Mouse (Mus musculus): ENCODE results near the gene Fanca.
A peak's percentile ranks its signal among the peaks of the same experiment; 100 is the strongest.
"Not testable (repeated sequence)": the region's sequence is repeated elsewhere in the genome, so short reads cannot be mapped to it uniquely, and the experiment has no call there.

Fanca gene

DNA sequence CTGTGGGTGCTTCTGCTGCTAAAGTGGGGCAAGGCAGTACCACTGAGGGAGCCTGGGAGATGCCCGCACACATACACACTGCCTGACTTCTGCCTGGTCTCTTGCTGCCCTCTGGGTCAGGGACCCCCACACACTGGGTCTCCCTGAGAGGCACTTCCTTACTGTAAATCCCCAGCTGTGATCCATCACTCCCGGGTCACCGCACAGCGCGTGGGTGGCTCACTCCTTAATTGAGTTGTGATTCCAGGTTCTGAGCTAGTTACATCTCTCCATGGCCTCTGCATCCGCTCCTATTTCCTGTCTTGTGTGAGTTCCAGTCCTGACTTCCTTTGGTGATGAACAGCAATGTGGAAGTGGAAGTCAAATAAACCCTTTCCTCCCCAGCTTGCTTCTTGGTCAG is 12.3 kb upstream of the Fanca start:
- no peak for DNase-seq

GRCm38 (mm10) chr8:123329961-123330360 is 11.6 kb upstream of the Fanca start:
- no peak for DNase-seq

GRCm38 (mm10) chr8:123329350-123329749 is 11.0 kb upstream of the Fanca start:
- DNase-seq = no peak

GRCm38 (mm10) chr8:123328552-123328951 is 10.2 kb upstream of the Fanca start:
- no peak for DNase-seq

DNA sequence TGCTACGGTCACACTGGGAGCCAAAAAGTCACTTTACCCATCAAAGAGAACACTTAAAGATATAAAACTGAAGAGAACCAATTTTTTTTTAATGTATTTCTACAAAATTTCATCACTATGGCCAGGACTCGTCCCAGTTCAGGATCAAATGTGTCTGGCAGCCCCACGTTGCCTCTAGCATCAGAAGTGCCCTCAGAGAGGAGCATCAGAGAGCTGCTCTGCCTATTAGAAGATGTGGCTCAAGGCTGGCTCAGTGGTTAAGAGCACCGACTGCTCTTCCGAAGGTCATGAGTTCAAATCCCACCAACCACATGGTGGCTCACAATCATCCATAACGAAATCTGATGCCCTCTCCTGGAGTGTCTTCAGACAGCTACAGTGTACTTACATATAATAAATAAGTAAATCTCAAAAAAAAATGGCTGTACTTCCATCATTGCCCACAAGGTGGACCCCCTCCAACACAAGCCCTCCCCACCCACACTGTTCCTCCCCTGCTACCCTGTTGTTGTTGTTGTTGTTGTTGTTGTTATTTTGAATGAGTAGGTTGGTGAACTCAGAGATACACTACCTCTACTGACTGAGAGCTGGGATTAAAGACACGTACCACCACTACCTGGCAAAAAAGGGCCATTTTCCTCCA is 1.3 kb upstream of the Fanca start:
- DNase-seq = peak; percentile 18

DNA sequence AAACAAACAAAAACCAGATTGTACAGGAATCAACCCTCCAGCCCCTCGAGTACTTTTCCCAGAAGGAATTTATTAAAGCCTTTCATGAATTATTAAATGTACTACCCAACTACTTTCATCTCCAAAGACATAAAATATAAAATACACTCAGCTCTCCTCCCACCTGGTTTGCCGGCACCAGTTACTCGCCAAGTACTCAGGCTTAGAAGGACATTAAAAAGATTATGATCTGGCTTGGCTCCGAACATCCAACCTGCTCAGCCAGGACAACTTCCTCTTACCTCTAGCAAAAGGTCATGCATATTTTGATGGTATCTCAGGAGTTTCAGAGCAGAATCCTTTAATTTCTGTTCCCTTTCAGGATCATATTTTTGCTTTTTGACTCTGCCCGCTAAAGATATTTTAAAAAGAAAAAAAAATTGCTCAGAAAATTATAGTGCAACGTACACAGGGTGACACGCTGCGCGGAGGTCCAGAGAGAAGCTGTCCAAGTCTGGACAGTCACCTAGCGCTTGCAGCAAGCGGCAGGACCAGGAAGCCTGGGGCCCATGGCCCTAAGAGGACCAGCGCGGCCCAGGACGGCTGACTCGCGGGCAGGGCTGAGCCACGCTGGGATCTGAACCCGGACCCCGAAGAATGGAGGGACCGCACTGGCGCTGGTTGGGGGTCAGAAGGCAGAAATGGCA is 452 bp downstream of the Fanca start:
- no peak for DNase-seq

- DNase-seq = no peak
Observed at GRCm38 (mm10) chr8:123308738-123309137, 9.6 kb downstream of the Fanca start.

GRCm38 (mm10) chr8:123298301-123298700 is 20.1 kb downstream of the Fanca start:
- no peak for DNase-seq

DNA sequence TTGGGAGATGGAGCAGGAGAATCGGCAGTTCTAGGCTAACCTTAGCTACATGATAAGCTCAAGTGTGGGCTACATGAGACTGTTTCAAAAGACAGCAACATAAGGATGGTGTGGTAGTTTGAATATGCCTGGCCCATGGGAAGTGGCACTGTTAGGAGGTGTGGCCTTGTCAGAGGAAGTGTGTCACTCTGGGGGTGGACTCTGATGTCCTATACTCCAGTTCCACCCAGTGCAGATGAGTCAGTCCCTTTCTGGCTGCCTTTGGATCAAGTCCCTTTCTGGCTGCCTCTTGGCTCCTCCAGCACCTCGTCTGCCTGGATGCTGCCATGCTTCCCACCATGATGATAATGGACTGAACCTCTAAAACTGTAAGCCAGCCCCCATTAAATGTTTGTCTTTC is 25.6 kb downstream of the Fanca start:
- no peak for DNase-seq

GRCm38 (mm10) chr8:123292281-123292680 is 26.1 kb downstream of the Fanca start:
- DNase-seq = no peak

DNA sequence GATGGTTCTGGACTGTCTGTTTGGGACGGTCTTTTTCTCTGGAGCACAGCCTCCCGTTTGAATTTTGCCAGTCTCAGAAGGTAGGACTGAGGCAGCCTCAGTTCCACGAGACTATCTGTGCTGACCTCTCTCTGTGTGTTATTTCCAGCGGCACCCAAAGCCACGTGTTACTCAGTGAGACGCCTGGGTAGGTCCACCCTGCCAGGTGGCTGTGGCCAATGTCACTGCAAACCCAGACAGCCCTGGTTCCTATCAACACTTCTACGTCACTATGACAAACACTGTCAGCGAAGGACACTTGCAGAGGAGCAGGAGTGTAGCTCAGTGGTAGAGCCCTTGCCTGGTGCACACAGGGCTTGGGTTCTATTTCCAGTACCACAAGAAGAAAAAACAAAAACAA is 26.7 kb downstream of the Fanca start:
- no peak for DNase-seq

DNA sequence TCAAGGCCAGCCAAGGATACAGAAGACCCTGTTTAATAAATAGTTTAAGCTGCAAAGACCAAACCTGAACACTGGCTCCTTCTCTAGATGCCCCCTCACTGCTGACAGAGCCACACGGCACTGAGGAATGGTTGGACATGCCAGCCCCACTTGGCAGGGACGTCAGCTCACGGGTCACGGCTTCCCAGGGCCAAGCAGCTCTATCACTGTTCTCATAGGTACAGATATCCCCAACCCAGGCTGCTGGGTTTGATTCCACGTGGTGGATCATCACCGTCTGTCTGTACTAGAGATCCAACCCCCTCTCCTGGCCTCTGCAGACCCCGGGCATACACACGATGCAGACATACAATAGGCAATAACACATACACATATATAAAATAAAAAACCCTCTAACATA is 27.7 kb downstream of the Fanca start:
- no peak for DNase-seq

DNA sequence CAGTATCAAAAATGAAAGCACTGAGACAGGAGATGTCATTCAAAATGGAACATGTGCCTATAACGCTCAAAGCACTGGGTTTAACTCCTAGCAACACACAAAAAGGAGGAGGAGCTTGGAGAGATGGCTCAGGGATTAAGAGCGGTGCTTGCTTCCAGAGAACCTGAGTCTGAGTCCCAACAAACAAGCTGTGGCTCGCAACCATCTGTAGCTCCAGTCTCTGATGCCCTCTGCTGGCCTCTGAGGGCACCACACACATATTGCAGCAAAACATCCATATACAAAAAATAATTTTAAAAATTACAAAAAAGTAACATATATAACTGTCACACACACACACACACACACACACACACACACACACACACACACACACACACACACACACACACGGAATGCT is 28.2 kb downstream of the Fanca start:
- DNase-seq = no peak

DNA sequence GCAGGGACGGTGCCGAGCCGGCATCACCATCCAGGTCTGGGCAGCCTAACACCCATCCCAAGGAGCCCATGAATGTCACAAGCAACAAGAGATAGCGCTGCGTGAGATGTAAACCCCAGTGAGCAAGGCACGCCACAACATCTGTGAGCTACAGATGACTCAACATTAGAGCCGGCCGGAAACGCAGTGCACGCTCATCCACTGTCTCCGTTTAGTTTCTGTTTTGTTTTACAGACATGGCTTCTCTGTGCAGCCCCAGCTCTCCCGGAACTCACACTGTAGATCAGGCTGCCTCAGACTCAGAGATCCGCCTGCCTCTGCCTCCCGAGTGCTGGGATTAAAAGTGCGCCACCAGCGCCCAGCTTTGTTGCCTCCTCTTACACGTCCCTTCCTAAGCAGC is 31.0 kb downstream of the Fanca start:
- no peak for DNase-seq

GRCm38 (mm10) chr8:123284493-123284892 is 33.9 kb downstream of the Fanca start:
- no peak for DNase-seq

DNA sequence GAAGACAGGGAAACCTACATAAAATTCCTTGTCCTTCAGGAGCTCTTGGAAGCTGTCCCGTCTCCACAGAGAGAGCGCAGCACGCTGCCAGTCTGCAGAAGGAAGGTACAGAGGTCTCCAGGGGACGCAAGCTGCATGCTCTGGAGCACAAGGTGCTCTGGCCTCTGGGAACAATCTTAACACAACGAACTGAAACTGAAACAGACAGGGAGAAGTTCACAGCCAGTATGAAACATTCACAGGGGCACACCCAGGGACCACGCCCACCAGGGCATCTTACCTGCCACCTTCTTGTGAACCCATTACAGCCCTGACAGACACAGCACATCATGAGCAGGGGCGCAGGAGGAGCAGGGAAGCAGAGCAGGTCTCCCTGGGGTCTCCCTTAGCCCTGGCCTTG is 34.4 kb downstream of the Fanca start:
- DNase-seq = no peak

DNA sequence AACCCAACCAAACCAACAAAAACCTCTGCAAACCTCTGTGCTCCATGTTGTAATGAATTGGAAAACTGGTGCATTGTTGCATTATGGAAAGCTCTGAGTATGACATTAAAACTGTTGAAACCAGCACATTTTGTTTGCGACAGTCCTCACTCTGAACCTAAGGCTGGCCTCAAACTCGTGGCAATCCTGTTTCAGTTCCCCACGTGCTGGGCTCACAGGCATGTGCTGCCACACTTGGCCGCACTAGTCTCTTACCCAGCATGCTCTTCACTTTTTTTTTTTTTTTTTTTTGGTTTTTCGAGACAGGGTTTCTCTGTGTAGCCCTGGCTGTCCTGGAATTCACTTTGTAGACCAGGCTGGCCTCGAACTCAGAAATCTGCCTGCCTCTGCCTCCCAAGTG is 35.4 kb downstream of the Fanca start:
- not testable (repeated sequence) for DNase-seq

DNA sequence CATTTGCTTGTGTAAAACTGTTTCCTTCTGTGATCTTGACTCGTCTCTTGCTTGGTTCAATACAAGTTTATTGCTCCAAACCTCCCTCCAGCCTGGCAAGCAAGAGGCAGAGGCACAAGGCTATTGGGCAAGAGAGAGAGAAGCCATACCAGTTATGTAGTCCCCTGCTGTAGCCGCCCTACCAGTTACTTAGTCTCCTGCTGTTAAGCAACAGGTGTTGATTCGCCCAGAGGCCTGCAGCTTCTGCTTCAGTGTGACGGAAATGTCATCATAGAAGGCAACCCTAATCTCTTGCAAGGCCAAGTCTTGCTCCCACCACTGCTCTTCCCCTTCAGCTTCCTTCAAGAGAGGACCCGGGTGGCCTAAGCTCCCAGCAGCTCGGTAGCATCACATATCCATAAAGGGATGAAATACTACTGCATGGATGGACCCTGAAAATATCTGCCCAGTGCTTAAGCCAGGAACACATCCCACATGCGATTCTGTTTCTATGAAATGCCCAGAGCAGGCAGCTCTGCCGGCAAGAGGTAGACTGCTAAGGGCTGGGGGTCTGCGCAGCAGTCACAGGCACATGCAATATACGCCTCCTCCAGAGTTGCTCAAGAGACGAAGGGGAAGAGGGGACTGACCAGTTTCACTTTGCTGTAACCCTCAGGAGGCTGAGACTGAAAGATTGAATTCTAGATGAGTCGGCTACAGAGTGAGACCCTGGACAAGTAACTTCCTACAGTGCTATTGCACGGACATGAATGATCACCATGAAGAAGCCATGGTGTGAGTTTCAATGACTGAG is 37.9 kb downstream of the Fanca start:
- no peak for DNase-seq

- DNase-seq = no peak
Observed at GRCm38 (mm10) chr8:123279828-123280227, 38.5 kb downstream of the Fanca start.

DNA sequence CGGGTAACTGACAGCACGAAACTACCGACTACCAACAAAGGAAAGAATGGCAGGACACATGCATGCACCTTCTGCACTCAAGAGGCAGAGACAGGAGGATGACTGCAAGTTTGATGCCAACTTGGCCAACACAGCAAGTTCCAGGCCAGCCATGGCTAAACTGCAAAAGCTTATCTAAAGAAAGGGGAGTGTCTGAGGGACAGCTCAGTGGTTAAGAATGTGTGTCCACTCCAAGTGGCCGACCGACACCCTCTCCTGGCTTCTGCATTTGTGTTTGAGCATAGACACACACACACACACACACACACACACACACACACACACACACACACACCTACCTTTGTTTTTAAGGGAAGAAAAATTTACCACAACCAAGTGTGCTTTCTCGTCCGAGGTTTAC is 39.9 kb downstream of the Fanca start:
- DNase-seq = no peak

- no peak for DNase-seq
Observed at GRCm38 (mm10) chr8:123275096-123275495, 43.3 kb downstream of the Fanca start.

- DNase-seq = no peak
Observed at GRCm38 (mm10) chr8:123274447-123274846, 43.9 kb downstream of the Fanca start.

DNA sequence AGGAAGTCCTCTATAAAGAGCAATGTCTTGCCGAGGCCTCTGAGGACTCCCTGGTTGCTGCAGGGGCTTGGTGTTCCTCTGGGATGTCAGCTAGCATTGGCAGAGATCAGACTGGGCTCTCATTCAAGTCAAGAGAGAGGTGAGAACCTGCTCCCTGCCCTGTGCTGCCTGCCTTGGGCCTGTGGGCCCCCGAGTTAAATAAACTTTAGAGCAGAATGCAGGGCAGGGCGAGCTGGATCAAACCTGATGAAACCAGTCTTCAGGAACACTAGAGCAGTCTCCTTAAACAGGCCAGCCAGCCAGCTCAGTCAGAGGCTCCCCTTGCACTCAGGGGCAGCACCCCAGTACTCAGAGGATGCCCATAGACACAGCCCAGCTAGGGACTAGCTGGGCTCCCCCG is 46.5 kb downstream of the Fanca start:
- no peak for DNase-seq

- DNase-seq = no peak
Observed at GRCm38 (mm10) chr8:123271147-123271546, 47.2 kb downstream of the Fanca start.

All from cerebellum, adult 11-12 months (tissue).